Mouse (Mus musculus): ENCODE measurements around the gene Ajuba. TPM values are rescaled to one million over a fixed set of nuclear protein-coding genes. Genes with fewer than 3 reads are reported as not detected.

Ajuba gene
- total RNA-seq, 2 experiments from 2014 or later: 4.2 TPM

DNA sequence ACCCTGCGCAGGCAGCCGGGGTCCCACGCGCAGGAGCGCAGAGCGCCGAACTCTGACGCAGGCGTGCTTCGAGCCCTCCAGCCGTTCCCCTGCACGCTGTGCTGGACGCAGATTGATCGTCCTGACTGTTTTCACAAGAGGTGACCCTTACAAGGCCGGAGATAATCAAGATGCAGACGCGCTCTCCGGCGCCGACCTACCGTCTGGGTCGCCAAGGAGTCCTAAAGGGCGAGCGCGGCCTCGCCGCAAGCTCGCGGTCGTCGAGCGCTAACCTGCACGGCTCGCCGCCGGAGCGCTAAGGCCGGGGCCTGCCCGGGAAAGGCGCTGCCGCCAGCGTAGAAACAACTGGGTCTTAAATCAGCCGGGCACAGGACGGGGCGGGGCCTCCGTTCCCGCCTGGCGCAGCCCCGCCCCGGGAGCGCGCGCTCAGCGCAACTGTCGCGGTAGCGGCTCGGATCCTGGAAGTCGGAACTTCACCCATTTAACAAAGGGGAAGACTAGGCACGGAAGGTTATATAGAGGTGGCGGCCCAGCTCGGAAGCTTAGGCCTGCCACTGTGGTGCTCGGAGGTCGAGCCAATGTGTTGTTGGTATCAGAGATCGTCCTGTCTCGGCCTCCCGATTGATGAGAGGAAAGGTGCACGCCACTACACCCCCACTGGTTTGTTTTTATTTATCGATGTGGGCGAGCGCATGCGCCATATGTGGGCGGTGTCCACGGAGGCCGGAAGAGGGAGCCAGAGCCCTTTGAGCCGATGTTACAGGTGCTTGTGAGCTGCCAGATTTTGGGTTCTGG, 23.2 kb downstream of the Ajuba start, which contains the start of gene Haus4:
Gene Haus4 (minus strand): TSS at position 642 of the 795 bp plus-strand sequence.
- intact Hi-C loops (cut with DNase I): no loop called here
- DNase-seq: peak; percentile 77

- intact Hi-C loops (cut with DNase I): no loop called here
- DNase-seq: no peak
These were observed 23.8 kb downstream of the Ajuba start for GRCm38 (mm10) chr14:54553454-54553974.

GRCm38 (mm10) chr14:54544703-54545102, 32.7 kb downstream of the Ajuba start:
- no peak for DNase-seq
- intact Hi-C loops (cut with DNase I): no loop called here

GRCm38 (mm10) chr14:54540771-54541170, 36.6 kb downstream of the Ajuba start:
- intact Hi-C loops (cut with DNase I): no loop called here
- no peak for DNase-seq

- intact Hi-C loops (cut with DNase I): no loop called here
These were observed 38.8 kb downstream of the Ajuba start for GRCm38 (mm10) chr14:54538580-54538979.

DNA sequence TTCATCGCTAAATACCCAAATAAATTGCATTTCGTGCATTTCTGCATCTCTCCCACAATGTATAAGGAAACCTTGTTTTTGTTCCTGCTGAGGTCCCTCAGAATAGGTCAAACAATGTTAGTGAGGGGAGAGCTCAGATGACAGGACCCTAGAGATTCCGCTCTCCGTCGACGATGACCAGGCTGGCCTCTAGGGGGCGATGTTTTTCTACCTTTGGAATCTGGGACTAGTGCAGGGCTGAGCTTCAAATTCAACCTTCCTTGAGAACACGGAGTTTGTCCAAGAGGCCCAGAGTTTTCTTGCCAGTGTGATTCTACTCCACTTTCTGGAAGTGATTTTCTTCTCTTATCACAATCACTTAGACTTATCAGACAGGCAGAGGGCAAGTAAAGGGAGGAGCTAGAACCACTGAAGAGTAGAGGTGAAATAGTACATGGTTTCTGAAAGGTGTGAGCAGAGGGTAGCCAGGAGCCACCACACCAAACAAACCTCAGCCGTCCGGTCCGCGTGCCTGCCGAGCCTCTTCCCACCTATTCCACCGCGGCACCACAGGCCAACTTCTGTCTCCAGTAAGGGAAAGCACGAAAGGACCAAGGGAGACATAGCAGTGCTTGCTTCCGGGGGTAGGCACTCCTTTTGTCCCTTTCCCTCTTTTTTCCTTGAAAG, 48.8 kb downstream of the Ajuba start:
- peak; percentile 87 for DNase-seq
- intact Hi-C loops (cut with DNase I): no loop called here

More at GRCm38 (mm10) chr14:54538580-54538979, 38.8 kb downstream of the Ajuba start:
- no peak for DNase-seq

DNA sequence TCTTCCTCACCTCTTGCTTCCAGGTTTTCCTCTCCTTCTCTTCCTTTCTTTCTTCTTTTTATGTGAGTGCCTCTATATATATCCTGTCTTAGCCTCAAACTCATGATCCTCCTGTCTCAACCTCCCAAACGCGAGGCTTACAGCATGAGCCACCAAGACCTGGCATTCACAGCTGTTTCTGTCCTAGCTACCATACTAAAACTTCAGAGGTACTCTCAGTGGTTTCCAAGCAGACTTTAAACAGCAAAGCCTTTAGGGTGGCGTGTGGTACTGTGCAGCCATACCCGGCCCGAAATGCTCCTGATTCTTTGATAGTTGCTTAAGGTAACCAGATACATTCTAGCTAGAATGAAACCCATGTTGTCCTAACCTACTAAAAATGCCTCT, 49.4 kb downstream of the Ajuba start:
- no peak for DNase-seq
- intact Hi-C loops (cut with DNase I): no loop called here

GRCm38 (mm10) chr14:54527227-54528006, 49.9 kb downstream of the Ajuba start:
- DNase-seq: peak; percentile 62
- intact Hi-C loops (cut with DNase I): no loop called here

DNA sequence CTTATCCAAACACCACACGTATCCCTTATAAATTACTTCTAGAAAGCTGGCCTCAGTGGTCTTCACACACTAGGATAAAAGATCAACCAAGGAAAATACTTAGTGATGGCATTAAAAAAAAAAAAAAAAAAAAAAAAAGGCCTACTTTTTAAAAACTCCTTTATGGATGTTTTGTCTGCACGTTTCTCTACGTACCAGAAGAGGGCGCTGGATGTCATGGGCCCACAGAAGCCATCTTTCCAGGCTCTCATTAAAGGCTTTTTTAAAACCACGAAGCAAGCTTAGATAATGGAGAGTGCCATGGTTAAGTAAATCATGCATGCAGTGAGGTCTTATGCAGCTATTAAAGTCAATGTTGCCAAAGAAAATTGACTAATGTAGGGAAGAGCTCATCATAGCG, 53.8 kb downstream of the Ajuba start:
- intact Hi-C loops (cut with DNase I): no loop called here
- DNase-seq: no peak

Small RNAs within 50 kb of the gene (microRNA-seq; reads per million reads assigned to microRNA genes)
- not detected for gene Mir686

Other genes with a start within 250 kb of the Ajuba start
- 10 to 100 TPM; 56.8 to 64.1 TPM for gene Oxa1l, start 216.7 kb downstream of the Ajuba start, total RNA-seq (2021)
- gene Slc7a7, start 159.8 kb downstream of the Ajuba start, total RNA-seq (2021): 1 to 10 TPM; 2.2 to 3.7 TPM
- 100 to 1,000 TPM; 147 to 150 TPM for gene Mrpl52, start 150.6 kb downstream of the Ajuba start, total RNA-seq (2021)
- 10 to 100 TPM; 44.0 to 47.9 TPM for gene Mmp14, start 145.9 kb downstream of the Ajuba start, total RNA-seq (2021)
- 10 to 100 TPM; 39.6 to 39.8 TPM for gene Lrp10, start 113.4 kb downstream of the Ajuba start, total RNA-seq (2021)
- 10 to 100 TPM; 15.0 to 17.2 TPM for gene Rem2, start 101.5 kb downstream of the Ajuba start, total RNA-seq (2021)
- 10 to 100 TPM; 93.2 to 99.2 TPM for gene Prmt5, start 60.0 kb downstream of the Ajuba start, total RNA-seq (2021)
- gene Haus4, start 22.9 kb downstream of the Ajuba start, total RNA-seq (2021): 1 to 10 TPM; 8.1 to 9.1 TPM
- 1 to 10 TPM; 3.2 to 4.4 TPM for gene 4931414P19Rik, start 28.4 kb upstream of the Ajuba start, total RNA-seq (2021)
- 100 to 1,000 TPM; 182 to 197 TPM for gene Psmb5, start 40.5 kb upstream of the Ajuba start, total RNA-seq (2021)
- not detected for gene Psmb11, start 43.9 kb upstream of the Ajuba start, total RNA-seq (2021)
- gene Gm17606, start 63.4 kb upstream of the Ajuba start, total RNA-seq (2021): not detected
- gene Cdh24, start 63.8 kb upstream of the Ajuba start, total RNA-seq (2021): 10 to 100 TPM; 17.2 to 20.7 TPM
- gene 1700123O20Rik, start 108.7 kb upstream of the Ajuba start, total RNA-seq (2021): 10 to 100 TPM; 27.4 to 30.2 TPM
- gene Acin1, start 109.4 kb upstream of the Ajuba start, total RNA-seq (2021): 100 to 1,000 TPM; 273 to 279 TPM
- not detected for gene Gm29776, start 121.3 kb upstream of the Ajuba start, total RNA-seq (2021)
- not detected for gene Cebpe, start 134.6 kb upstream of the Ajuba start, total RNA-seq (2021)
- gene Slc7a8, start 204.4 kb upstream of the Ajuba start, total RNA-seq (2021): 10 to 100 TPM; 33.7 to 36.5 TPM
- gene Rnf212b, start 236.6 kb upstream of the Ajuba start, total RNA-seq (2021): not detected

Data from left cerebral cortex, postnatal 4 days (tissue).